Mouse (Mus musculus) stomach, postnatal 0 days (tissue): ENCODE results near the gene Abhd17b.

Experiments used
- CTCF ChIP-seq: IDR thresholded peaks from 2 replicates; pipeline ENCODE4 v1.5.1; 2016; ENCODE audit warnings: antibody characterized with exemption, low read depth, mild to moderate bottlenecking, moderate library complexity
- EP300 ChIP-seq: optimal IDR thresholded peaks from 2 replicates; pipeline ENCODE3; 2016; ENCODE audit warnings: antibody characterized with exemption

- TF ChIP-seq CTCF: no peak
- no peak for TF ChIP-seq EP300
Measured at GRCm38 (mm10) chr19:21715005-21715442, 62.0 kb downstream of the Abhd17b start.
